Mouse (Mus musculus) forebrain, embryonic 13.5 days (tissue): ENCODE measurements around the gene Chd8. TPM values are rescaled to one million over a fixed set of nuclear protein-coding genes. Genes with fewer than 3 reads are reported as not detected.
"Not testable (repeated sequence)": the region's sequence is repeated elsewhere in the genome, so short reads cannot be mapped to it uniquely, and the experiment has no call there.

Experiments used
- ATAC-seq: fragments of 200-750 bp; cut with Nextera tagmentation; 2 replicates; pipeline ENCODE4 v1.8.0; 2017
- H3K27ac ChIP-seq: fragments of 300-500 bp; sonication (generic); 2 replicates; pipeline ENCODE4 v1.5.1; 2015; ENCODE audit warnings: inconsistent platforms, mild to moderate bottlenecking, moderate library complexity
- H3K27me3 ChIP-seq: fragments of 300-500 bp; sonication (generic); 2 replicates; pipeline ENCODE4 v1.6.1; 2015; ENCODE audit warnings: mild to moderate bottlenecking, inconsistent platforms
- H3K36me3 ChIP-seq: fragments of 300-500 bp; sonication (generic); 2 replicates; pipeline ENCODE4 v1.6.1; 2015; ENCODE audit warnings: mild to moderate bottlenecking, inconsistent platforms; ENCODE audit not compliant: poor library complexity, severe bottlenecking
- H3K4me1 ChIP-seq: fragments of 300-500 bp; sonication (generic); 2 replicates; pipeline ENCODE4 v1.6.1; 2015; ENCODE audit warnings: inconsistent platforms
- H3K4me2 ChIP-seq: fragments of 300-500 bp; sonication (generic); 2 replicates; pipeline ENCODE4 v1.6.1; 2015; ENCODE audit warnings: inconsistent platforms, mild to moderate bottlenecking, moderate library complexity
- H3K4me3 ChIP-seq: fragments of 300-500 bp; sonication (generic); 2 replicates; pipeline ENCODE4 v1.5.1; 2015; ENCODE audit warnings: mild to moderate bottlenecking, inconsistent platforms
- H3K9ac ChIP-seq: fragments of 300-500 bp; sonication (generic); 2 replicates; pipeline ENCODE4 v1.6.1; 2015; ENCODE audit warnings: mild to moderate bottlenecking, inconsistent platforms
- H3K9me3 ChIP-seq: fragments of 300-500 bp; sonication (generic); replicated peaks from 2 replicates; pipeline ENCODE4 v1.6.1; 2016; ENCODE audit warnings: inconsistent platforms
- WGBS: fragments of 180-500 bp; shearing (Covaris S2); methylation state at CpG from one replicate; pipeline ENCODE4 v1.1.7; 2015; 5-methylcytosine and 5-hydroxymethylcytosine counted together
- polyA plus RNA-seq: library from polyadenylated mRNA; unstranded; fragments of >200 nt; fragmentation: Nextera tagmentation; extraction: Ambion mirVana; gene quantifications from 2 replicates; pipeline ENCODE4 v1.2.1, GENCODE M21; 2015

Gene Chd8
- polyA plus RNA-seq, result 44.5 and 48.6 TPM in 2 replicates

GRCm38 (mm10) chr14:52257484-52258213 lies at the start of gene Chd8:
Gene Chd8 (minus strand): TSS chr14:52257780.
- peak; percentile 100 for ATAC-seq
- H3K27me3 ChIP-seq, result no peaks in the 10 kb centered on the region
- H3K4me2 ChIP-seq, result peak within 1 kb of the TSS; percentile 74
- no peaks in the 10 kb centered on the region for H3K9me3 ChIP-seq
- H3K36me3 ChIP-seq, result peaks cover 10% of the 10 kb centered on the region
- H3K27ac ChIP-seq, result peak within 1 kb of the TSS; percentile 95
- H3K4me3 ChIP-seq, result peak within 1 kb of the TSS; percentile 93
- H3K9ac ChIP-seq, result peak within 1 kb of the TSS; percentile 93
- peaks cover 21% of the 10 kb centered on the region for H3K4me1 ChIP-seq
- under 1% methylated on average over 54 of the region's 54 CpGs for WGBS

- no peak for ATAC-seq
- peaks cover 17% of the 10 kb centered on the region for H3K4me1 ChIP-seq
- 96% methylated on average over 2 of the region's 2 CpGs for WGBS
- no peaks in the 10 kb centered on the region for H3K27me3 ChIP-seq
- no peak overlapping the region for H3K4me3 ChIP-seq
- no peak overlapping the region for H3K9ac ChIP-seq
- H3K9me3 ChIP-seq, result no peaks in the 10 kb centered on the region
- H3K4me2 ChIP-seq, result no peak overlapping the region
- H3K36me3 ChIP-seq, result peaks cover 23% of the 10 kb centered on the region
- H3K27ac ChIP-seq, result no peak overlapping the region
Observed at GRCm38 (mm10) chr14:52306100-52306499, 48.5 kb upstream of the Chd8 start.

- Histone ChIP-seq H3K36me3 (peaks cover 22% of the 10 kb centered on the region), H3K4me2 (peak within 1 kb of the TSS; percentile 80), H3K9me3 (no peaks in the 10 kb centered on the region), H3K27ac (peak within 1 kb of the TSS; percentile 91), H3K27me3 (no peaks in the 10 kb centered on the region), H3K4me1 (peaks cover 11% of the 10 kb centered on the region), H3K9ac (peak within 1 kb of the TSS; percentile 83), H3K4me3 (peak within 1 kb of the TSS; percentile 72)
- ATAC-seq, result peak; percentile 94
- WGBS, result under 1% methylated on average over 46 of the region's 46 CpGs
Observed at GRCm38 (mm10) chr14:52304644-52305271, 47.2 kb upstream of the Chd8 start, which contains the start of gene Mettl3. Gene Mettl3 (minus strand): TSS chr14:52305128.

- peaks cover 11% of the 10 kb centered on the region for H3K4me1 ChIP-seq
- H3K36me3 ChIP-seq, result peaks cover 20% of the 10 kb centered on the region
- not testable (repeated sequence) for ATAC-seq, H3K9ac ChIP-seq, H3K27ac ChIP-seq, H3K9me3 ChIP-seq, H3K4me3 ChIP-seq, H3K27me3 ChIP-seq
- WGBS, result 88% methylated on average over 3 of the region's 3 CpGs
- H3K4me2 ChIP-seq, result peak overlapping the region; percentile 80
Observed at GRCm38 (mm10) chr14:52303517-52303916, 45.9 kb upstream of the Chd8 start.

- Histone ChIP-seq H3K4me1 (no peaks in the 10 kb centered on the region), H3K4me3 (no peak overlapping the region), H3K9me3 (no peaks in the 10 kb centered on the region), H3K27me3 (no peaks in the 10 kb centered on the region), H3K4me2 (no peak overlapping the region), H3K36me3 (peaks cover 90% of the 10 kb centered on the region), H3K27ac (no peak overlapping the region), H3K9ac (no peak overlapping the region)
- ATAC-seq, result peak; percentile 67
- 64% methylated on average over 6 of the region's 6 CpGs for WGBS
Observed at GRCm38 (mm10) chr14:52295558-52296264, 38.1 kb upstream of the Chd8 start.

GRCm38 (mm10) chr14:52284191-52284590 lies 26.6 kb upstream of the Chd8 start:
- Histone ChIP-seq H3K4me3 (no peak overlapping the region), H3K4me2 (no peak overlapping the region), H3K36me3 (peaks cover 39% of the 10 kb centered on the region), H3K9ac (no peak overlapping the region), H3K27ac (no peak overlapping the region), H3K4me1 (peaks cover 8% of the 10 kb centered on the region), H3K27me3 (no peaks in the 10 kb centered on the region), H3K9me3 (no peaks in the 10 kb centered on the region)
- no peak for ATAC-seq
- 88% methylated on average over 3 of the region's 3 CpGs for whole genome bisulfite sequencing

- Histone ChIP-seq H3K36me3 (peaks cover 36% of the 10 kb centered on the region), H3K4me3 (no peak overlapping the region), H3K9me3 (no peaks in the 10 kb centered on the region), H3K9ac (no peak overlapping the region), H3K4me2 (no peak overlapping the region), H3K27ac (no peak overlapping the region), H3K4me1 (peaks cover 8% of the 10 kb centered on the region), H3K27me3 (no peaks in the 10 kb centered on the region)
- ATAC-seq, result no peak
- 96% methylated on average over 5 of the region's 5 CpGs for WGBS
Observed at GRCm38 (mm10) chr14:52283629-52284028, 26.0 kb upstream of the Chd8 start.

- no peaks in the 10 kb centered on the region for H3K27me3 ChIP-seq
Observed at GRCm38 (mm10) chr14:52279747-52280120, 22.2 kb upstream of the Chd8 start.

GRCm38 (mm10) chr14:52278932-52279746 lies 21.6 kb upstream of the Chd8 start, which contains the start of the genes Tox4 and Rab2b:
Gene Tox4 (plus strand): TSS chr14:52279146.
Gene Rab2b (minus strand): TSS chr14:52279545.
- peak; percentile 98 for ATAC-seq
- peaks cover 15% of the 10 kb centered on the region for H3K36me3 ChIP-seq
- peaks cover 14% of the 10 kb centered on the region for H3K4me1 ChIP-seq
- peak within 1 kb of the TSS; percentile 80 for H3K27ac ChIP-seq
- peak within 1 kb of the TSS; percentile 92 for H3K4me3 ChIP-seq
- H3K4me2 ChIP-seq, result peak within 1 kb of the TSS; percentile 77
- no peaks in the 10 kb centered on the region for H3K27me3 ChIP-seq
- H3K9ac ChIP-seq, result peak within 1 kb of the TSS; percentile 92
- under 1% methylated on average over 55 of the region's 66 CpGs for WGBS
- H3K9me3 ChIP-seq, result no peaks in the 10 kb centered on the region

More at GRCm38 (mm10) chr14:52279747-52280120, 22.2 kb upstream of the Chd8 start:
- H3K9me3 ChIP-seq, result no peaks in the 10 kb centered on the region
- peak overlapping the region; percentile 92 for H3K9ac ChIP-seq
- H3K4me3 ChIP-seq, result peak overlapping the region; percentile 92
- peak overlapping the region; percentile 80 for H3K27ac ChIP-seq
- peak overlapping the region; percentile 77 for H3K4me2 ChIP-seq
- peak; percentile 44; the same call in 1 of the 2 replicates for ATAC-seq
- peaks cover 14% of the 10 kb centered on the region for H3K4me1 ChIP-seq
- H3K36me3 ChIP-seq, result peaks cover 9% of the 10 kb centered on the region
- whole genome bisulfite sequencing, result 1% methylated on average over 20 of the region's 21 CpGs

GRCm38 (mm10) chr14:52277210-52277609 lies 19.6 kb upstream of the Chd8 start:
- H3K27ac ChIP-seq, result no peak overlapping the region
- peaks cover 14% of the 10 kb centered on the region for H3K4me1 ChIP-seq
- WGBS, result 95% methylated on average over 4 of the region's 4 CpGs
- no peaks in the 10 kb centered on the region for H3K9me3 ChIP-seq
- no peak overlapping the region for H3K4me2 ChIP-seq
- no peak overlapping the region for H3K4me3 ChIP-seq
- H3K9ac ChIP-seq, result no peak overlapping the region
- no peaks in the 10 kb centered on the region for H3K27me3 ChIP-seq
- peaks cover 28% of the 10 kb centered on the region for H3K36me3 ChIP-seq
- no peak for ATAC-seq

GRCm38 (mm10) chr14:52272781-52273180 lies 15.2 kb upstream of the Chd8 start:
- H3K36me3 ChIP-seq, result peaks cover 46% of the 10 kb centered on the region
- no peak overlapping the region for H3K4me2 ChIP-seq
- H3K4me1 ChIP-seq, result no peaks in the 10 kb centered on the region
- no peak overlapping the region for H3K4me3 ChIP-seq
- no peaks in the 10 kb centered on the region for H3K27me3 ChIP-seq
- no peak for ATAC-seq
- 68% methylated on average over 3 of the region's 3 CpGs for WGBS
- H3K27ac ChIP-seq, result no peak overlapping the region
- H3K9me3 ChIP-seq, result no peaks in the 10 kb centered on the region
- H3K9ac ChIP-seq, result no peak overlapping the region
